Mouse (Mus musculus) kidney, postnatal 14 days (tissue): ENCODE results near the gene Mettl21e.
A peak's percentile ranks its signal among the peaks of the same experiment; 100 is the strongest.
"Not testable (repeated sequence)": the region's sequence is repeated elsewhere in the genome, so short reads cannot be mapped to it uniquely, and the experiment has no call there.

Experiments
- DNase-seq: peaks from one replicate; pipeline ENCODE4 v3.0.0; 2022; ENCODE audit warnings: mixed read lengths

Gene Mettl21e

DNA sequence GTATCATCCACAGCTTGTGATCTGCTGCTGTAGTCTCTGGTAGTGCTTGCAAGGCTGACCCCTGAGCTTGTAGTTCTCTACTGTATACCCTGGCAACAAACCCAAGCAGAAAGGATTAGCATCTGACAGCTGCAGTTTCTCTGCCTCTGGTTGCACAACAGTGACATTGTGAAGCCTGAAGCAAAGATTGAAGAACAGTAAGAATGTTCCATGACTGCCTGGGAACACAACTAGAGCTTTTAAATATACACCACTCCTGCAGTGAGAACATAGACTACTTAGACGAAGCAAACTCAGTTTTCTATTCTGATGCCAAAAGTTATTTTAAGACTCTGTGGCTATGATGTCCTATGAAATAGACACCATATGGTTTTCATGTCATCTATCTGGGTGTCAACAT is at the start of gene Mettl21e:
TSS of gene Mettl21e (minus strand) at position 86 of the 400 bp plus-strand sequence.
- peak; percentile 47 for DNase-seq

DNA sequence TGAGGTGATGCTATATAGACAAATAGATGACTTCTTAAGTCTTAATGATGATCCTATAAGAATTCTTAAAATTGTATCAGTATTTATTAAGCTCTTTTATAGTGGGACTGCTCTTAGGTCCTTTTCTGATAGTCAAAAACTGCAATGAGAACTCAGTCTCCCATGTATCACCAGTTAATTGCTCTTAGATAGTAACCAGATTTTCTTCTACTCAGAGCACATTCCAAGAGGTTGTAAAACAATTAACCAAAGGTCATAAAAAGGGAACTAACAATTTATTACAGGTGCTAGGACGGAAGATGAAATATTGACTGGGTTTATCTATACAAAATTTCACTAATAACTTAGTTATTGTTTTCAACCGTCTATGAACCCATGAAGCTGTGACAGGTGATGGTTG is 21.7 kb upstream of the Mettl21e start:
- DNase-seq: not testable (repeated sequence)

DNA sequence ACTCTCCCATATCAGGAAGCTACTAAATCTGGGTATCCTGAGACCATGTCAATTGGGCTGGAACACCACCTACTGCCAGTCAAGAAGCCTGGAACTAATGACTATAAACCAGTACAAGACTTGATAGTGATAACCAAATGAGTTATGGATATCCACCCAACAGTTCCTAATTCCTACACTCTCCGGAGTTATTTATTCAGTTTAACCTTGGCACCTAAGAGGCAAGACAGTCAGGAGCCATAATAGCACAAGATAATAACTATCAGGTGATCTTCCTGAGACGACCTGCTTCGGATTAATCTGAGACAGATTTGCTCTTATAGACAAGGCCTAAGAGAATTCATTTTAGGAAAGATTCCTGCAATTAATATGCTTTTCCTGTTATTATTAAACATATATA is 21.2 kb upstream of the Mettl21e start:
- DNase-seq: no peak

DNA sequence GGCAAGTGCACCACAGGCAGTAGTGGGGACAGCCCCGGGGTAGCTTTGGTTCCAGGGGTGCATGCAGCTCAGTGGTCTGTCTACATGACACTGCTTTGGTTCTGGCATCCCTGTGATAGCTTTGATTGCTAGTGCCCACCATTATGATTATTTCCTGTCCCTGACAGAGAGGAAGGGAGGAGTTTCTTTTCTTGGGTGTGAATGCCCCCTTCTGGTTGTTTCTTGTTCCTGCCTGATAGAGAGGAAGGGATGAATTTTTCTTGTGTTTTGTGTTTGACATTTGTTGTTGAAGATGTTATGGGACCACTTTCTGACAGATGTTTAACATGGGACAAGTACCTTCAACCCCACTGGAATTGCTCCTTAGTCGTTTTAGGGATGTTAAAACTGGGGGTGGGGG is 18.5 kb upstream of the Mettl21e start:
- DNase-seq: no peak

DNA sequence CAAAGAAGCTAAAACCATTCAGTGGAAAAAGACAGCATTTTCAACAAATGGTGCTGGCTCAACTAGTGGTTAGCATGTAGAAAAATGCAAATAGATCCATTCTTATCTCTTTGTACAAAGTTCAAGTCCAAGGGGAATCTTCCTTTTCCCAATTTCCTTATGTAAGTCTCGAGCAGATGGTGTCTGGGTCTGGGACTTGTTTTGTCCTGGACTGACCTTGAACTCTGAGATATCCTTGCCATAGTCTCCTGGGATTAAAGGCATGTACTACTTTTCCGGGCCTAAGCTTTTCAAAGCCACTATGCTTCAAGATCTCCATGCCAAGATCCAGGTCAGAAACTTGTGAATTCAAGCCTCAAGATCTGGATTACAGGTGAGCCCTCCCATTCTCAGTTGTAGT is 16.6 kb upstream of the Mettl21e start:
- DNase-seq: no peak

DNA sequence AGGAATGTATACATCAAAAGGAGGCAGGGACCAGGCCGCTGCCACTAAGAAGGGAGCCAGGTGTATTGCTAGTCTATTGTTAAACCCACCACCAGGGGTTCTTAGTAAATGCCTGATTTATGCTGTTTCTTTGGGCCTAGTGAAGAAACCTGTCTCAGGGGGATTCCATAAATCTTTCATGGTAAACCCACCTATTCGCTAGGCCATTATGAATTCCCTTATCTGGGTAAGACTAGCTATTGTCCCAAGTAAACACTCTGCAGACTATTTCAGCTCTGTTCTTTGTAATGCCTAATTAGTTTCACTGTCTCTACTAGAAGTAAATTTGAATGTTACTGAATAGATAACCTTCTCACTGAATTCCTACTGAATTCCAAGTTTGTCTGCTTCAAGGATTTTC is 15.8 kb upstream of the Mettl21e start:
- not testable (repeated sequence) for DNase-seq

DNA sequence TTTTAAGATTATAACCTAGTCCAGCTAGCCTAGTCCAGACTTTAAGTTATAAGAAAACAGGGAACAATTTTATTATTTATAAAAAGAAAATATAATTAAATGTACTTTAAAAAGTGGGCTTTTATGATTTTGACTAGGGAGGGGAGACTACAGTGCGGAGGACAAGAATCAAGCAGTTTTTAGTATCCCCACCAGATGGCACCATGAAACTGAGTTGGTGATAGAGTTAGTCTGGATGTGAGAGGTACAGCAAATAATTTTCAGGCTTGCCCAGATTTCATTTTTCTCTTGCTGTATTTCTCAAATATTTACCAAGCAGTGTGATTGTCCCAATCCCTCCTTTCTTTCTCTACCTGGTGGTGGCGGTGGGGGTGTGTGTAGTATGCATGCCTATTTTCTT is 10.3 kb upstream of the Mettl21e start:
- peak; percentile 44 for DNase-seq

DNA sequence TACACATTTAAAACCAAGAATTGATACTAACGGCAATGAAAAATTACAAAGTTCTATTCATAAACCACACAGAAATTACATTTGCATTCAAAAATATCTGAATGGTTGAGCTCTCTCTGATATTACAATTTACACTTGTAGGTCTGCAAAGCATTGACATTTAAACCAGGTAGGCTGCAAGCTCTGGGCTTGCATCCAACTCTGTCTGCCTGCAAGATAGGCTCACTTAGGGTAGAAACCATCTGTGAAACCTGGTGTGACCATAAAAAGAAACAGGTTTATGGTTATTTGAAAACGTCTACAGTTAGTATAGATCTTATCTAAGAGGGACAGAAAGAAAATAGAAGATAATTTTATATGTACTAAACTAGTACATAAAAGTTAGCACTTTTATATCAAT is 1.6 kb downstream of the Mettl21e start:
- no peak for DNase-seq

DNA sequence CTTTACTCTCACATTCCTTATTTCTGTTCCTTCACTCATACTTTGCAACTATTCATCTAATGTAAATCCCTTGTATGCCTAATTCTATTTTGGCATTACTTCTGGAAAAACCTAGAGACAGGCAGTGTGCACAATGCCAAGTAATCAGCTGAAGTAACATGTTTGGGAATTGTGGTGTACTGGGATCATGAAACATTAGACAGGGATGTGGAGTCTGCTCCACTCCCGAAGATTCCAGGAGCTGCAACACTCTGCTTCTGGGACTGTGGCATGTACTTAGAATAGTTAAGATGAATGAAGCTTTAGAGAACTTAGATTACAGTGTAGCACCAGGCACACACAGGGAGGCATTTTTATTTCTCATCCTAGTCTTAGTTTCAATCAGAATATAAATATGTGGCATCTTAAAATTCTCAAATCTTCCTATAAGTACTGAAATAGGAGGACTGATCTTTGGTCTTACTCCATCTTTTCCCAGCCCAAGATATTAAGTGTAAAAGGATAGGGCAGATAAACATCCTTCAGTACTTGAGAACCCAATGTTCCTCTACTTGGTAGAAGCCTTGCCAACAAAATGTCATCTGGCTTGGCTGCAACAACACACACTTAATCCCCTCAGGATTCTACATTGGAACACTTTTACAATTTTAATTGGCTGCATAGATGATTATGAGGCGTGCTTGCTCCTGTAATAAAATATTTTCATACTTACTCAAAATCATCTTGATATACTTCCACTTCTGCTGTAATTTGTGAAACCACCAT is 2.2 kb downstream of the Mettl21e start:
- DNase-seq: peak; percentile 33

DNA sequence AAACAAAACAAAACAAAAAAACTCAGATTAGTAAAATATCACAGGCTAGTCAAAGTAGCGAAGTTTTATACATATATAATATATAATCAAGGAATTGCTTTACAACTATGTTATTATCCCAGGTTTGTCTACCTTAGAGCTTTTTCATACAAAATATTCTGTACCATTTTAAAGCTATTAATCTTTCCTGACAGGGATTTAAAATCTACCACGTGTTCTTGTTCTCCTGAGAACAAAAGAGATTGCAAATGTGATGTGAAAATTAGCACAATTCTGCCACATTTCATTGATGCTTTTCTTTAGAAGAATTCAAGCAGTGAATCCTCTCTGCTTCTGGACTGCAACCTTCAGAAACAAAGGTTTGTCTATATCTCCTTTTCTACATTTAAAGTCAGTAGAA is 4.3 kb downstream of the Mettl21e start:
- no peak for DNase-seq

DNA sequence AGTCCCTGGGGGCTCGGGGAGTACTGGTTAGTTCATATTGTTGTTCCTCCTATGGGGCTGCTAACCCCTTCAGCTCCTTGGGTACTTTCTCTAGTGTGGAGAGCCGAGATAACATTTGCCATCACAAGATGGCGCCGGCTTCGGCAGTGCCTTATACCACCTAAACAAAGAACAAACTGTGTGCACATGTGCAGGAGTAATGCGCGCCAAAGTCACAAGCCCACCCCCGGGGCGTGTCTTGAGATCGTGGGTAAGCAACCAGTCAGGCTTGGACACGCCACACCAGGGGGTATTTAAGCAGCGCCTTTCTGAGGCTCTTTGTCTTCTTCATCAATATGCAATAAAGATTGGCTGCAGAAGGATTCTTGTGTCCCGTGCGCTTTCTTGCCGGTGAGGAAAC is 15.9 kb downstream of the Mettl21e start:
- DNase-seq: no peak

DNA sequence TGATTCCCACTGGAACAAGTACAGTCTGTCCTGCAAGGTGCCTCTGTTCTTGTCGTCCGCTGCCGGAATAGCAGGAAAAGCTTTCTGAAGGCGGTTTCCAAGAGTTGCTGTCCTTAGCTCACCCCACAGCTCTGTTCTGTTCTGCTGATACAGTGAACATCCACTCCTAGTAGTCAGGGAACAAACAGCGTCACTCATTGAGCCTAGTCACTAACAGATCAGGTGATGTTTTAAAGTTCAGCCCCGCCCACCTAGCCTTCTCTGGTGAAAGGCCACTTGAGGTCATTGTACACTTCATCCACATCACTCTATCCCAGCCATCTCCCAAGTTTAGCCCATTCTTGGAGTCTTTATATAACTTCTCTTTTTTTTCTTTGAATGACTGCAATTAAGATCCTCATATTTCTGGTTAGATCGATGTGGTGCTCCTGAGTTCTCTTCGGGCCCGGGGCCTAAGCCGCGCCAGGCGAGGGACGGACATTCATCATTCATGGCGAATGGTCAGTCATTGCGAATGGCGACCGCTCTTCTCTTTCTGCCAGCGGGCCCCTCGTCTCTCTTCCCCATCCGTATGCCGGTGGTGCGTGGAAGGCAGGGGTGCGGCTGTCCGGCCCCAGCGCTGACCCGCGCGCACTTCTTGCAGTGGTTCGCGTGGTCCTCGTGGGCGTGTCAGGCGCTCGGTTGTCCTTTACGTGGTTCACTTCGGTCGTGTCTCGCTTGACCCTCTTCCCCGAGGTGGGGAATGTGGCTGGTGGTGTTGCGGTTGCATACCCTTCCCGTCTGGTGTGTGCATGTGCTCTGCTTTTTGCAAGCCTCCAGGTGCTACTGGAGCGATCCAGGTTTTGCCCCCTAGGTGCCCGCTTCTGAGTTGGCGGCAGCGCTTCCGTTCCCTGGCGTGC is 20.2 kb downstream of the Mettl21e start:
- DNase-seq: peak; percentile 76

DNA sequence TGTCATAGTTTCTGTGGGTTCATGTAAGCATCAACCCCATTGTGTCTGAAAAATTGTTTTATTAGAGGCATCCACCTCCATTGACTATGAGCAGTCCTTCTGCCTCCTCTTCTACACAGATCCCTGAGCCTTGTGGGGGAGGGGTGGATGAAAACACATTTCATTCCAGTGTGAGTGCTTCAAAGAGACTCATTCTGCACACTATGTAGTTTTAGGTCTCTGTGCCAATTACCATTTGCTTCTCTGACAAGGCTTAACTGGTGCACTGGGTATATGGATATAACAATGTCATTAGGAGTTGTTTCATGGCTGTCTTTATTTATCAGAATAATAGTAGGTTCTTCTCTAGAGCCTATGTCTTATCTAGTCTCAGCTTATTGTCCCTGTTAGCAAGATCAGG is 32.4 kb downstream of the Mettl21e start:
- no peak for DNase-seq

DNA sequence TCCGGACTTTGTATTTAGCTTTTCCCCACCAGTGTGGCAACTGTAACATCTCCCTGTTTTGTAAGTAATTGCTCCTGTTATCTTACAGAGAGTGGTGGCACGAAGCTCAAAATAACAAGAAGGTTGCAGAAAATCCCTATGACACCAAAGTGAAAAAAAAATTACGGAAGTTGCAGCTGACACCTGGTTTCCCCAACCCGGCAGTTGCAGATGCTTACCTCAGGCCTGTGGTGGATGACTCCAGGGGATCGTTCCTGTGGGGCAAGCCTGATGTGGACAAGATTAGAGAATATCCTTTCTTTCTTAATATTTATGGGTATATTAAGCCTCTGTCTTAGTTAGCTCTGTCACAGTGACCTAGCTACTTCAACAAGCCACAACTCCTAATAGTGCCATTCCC is 40.7 kb downstream of the Mettl21e start:
- DNase-seq: no peak

DNA sequence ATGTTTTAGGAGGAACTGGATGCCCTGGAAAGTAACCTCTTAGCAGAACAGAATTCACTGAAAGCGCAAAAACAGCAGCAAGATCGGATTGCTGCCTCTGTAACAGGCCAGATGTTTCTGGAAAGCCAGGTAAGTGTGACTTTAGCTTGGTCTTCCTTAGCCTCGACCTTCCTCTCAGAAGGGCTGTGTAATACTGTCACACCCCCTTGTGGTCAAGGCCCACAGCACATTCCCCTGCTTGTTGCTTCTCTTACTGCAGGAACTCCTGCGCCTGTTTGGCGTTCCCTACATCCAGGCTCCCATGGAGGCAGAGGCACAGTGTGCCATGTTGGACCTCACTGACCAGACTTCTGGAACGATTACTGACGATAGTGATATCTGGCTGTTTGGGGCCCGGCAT is 44.9 kb downstream of the Mettl21e start:
- no peak for DNase-seq

DNA sequence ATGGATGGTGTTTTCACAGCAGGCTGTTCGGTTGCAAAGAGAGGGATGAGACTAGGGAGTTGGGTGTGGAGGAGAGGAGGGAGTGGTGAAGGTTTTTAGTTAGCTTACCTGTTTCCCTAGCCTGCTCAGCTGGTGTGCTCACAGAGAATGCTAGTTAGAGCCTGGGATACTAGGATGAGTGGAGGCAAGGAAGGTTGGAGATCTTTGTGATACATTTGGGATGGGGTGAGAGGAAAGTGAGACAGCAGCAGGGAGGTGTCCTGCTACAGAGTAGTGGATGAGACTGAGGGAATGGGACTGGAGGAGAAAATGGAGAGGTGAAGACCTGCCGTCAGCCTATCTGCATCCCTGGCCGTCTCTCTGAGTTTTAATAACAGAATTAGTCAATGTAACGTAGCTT is 46.1 kb downstream of the Mettl21e start:
- no peak for DNase-seq

DNA sequence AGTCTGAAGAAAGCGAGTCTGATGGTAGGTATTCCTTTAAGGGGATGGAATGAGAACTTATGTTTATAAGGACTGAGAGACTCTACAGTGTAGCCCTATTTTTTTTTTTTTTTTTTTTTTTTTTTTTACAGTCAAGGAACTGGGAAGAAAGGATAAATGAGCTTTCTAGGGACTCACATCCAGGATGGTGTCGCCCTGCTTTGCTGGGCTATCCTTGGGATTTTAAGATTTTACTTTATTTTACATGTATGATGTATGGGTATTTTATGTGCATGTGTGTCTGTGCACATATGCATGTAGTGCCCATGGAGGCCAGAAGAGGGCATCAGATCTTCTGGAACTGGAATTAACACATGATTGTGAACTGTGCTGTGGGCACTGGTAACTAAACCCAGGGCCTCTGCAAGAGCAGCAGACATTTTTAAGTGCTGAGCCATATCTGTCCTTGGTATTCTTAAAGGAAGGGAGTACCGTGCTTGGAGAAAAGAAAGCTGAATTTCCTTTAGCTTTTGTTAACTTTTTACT is 50.8 kb downstream of the Mettl21e start:
- DNase-seq: no peak

DNA sequence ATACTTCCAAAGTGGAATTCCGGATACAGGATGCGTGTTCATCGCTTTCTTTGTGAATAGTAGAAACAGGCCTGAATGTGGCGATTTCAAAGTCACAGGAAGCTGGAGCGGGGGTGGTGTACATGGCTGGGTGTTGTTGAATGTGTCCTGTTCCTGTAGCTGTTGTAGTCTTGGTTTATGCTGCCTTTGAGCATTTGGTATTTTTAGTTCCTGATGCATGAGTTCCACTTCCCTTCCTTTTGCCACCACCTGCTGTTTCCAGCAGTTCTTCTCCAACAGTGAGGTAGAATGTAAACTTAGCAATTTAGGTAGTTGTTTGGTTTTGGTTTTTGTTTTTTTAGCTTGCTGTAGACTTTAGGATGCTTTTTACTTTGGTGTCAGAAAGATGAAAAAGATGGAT is 56.4 kb downstream of the Mettl21e start:
- no peak for DNase-seq

DNA sequence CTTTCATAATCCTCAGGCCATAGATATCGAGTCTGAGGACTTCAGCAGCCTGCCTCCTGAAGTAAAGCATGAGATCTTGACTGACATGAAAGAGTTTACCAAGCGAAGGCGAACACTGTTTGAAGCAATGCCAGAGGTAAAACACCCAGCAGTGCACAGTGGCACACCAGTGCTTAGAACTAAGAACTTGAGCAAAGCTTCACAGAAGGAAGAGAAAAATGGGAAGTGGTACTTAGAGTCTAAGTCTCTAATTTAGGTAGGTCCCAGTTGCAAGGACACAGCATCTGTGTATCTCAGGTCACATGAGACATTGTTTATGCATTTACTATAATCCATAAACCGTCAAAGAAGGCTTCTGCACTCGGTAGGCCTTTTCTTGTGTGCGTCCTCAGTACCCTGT is 56.9 kb downstream of the Mettl21e start:
- DNase-seq: no peak

DNA sequence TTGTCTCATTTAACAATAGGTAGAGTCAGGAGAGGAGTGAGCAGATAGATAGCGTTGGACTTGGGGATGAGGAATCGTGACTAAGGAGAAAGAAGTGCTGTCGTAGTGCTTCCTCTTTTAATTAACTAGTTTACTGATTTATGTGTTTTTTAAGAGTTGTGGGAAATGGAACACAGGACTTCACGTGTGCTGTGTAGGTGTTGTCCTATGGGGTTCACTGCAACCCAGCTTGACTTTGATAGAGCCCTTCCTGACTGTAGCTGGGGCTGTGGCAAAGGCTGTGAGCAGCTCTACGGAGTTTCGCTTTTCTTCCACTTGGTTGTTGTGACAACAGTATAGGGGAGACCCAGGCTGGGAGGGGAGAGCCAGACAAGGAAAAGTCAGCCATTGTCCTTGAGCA is 60.4 kb downstream of the Mettl21e start:
- DNase-seq: no peak

DNA sequence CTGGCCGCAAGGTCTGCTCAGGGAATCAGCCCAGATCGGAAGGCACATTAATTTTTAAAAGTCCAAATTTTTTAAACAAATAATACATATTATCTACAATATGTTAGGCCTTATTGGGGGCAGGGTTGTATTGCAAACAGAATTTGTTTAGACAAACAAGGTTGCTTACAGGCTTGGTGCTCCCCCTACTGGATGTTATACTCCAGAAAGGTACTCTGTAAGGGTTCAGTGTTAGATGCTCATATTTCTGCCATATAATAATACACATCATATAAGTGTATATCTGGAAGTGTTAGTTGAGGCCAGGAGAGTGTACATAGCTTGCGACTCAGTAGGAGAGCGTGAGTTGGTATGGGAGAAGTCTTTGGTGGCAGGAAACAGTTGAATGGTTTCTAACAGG is 63.5 kb downstream of the Mettl21e start:
- no peak for DNase-seq
